Mouse (Mus musculus): Measurements from ENCODE around the gene Fbxw8.

The Fbxw8 gene

DNA sequence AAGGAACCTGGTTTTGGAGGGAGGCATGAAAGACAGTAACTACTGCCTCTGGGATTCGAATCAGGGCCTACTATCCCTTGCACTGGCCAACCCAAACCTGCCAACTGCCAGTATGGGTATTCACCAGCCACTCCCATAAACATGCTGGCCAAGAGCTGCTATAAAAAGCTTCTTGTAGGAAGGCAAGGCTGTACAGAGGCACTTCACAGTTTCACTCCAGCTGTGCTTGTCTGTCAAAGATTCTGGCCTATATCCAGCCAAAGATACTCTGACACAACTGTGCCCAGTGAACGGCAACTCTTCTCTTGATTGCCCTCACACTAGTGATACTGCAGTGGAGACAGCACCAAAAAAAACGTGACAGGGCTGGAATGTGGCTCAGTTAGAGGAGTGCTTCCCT is 5.6 kb downstream of the Fbxw8 start:
- DNase-seq, result no peak

DNA sequence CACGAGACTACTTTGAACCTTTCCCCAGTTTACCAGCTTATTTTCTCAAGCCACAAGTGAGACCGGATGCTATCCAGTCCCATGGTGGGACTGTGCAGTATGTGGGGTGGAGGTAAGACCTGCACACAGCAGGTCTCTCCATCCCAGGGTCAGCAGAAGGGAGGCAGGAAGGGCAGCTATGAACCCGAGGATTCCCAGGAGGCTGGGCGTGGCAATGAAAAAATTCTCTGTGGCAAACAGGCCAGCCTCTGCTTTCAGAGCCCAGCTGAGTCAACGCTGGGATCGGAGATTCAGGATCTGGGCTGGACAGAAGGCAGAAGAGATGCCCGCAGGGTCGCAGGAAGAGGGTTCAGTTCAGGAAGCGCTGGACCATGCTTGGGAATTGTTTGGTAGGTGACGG is 8.0 kb downstream of the Fbxw8 start:
- DNase-seq, result no peak

DNA sequence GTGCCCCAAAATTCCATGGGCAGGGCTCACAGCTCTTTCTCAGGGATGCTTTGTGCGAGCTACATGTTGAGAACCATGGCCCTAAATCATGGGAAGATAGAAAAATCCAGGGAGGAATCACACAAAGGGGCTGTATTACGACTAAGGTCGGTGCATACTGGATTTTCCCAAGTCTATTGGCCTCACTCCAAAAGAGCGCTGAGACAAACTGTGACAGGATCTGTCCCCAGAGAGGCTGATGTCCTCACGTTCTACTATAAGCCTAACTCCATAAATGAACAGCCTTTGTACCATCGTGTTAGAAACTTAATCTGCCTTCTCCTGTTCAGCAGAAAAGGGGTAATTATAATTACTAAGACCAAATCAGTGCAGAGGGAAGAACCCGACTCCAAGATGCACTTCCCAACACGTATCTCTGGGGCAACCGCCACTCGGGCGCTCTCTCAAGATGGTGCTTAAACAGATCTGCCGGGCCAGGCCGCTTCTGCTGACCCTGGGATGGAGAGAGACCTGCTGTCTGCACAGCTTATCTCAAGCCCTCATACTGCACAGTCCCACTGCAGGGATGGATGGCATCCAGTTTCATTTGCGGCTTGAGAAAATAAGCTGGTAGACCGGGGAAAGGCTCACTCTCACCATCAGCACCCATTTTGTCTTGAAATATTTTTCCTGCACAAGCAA is 9.1 kb downstream of the Fbxw8 start:
- DNase-seq, result no peak

DNA sequence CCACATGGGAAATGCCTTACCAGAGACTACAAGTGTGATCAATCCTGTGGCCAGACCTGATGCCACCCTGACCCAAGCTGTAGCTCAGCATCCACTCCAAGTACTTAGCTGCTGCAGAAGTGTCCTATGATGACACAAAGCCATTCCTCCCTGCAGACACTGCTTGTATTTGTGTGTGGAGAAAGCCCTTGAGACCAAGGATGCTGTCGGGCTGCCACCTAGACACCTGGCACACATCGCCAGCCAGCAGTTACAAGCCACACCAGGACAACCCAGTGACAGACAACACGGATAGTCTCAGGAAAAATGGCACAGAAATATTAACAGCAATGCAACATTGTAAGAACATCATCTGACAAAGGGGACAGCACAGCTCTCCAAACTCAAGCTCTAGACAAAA is 9.8 kb downstream of the Fbxw8 start:
- no peak for DNase-seq

DNA sequence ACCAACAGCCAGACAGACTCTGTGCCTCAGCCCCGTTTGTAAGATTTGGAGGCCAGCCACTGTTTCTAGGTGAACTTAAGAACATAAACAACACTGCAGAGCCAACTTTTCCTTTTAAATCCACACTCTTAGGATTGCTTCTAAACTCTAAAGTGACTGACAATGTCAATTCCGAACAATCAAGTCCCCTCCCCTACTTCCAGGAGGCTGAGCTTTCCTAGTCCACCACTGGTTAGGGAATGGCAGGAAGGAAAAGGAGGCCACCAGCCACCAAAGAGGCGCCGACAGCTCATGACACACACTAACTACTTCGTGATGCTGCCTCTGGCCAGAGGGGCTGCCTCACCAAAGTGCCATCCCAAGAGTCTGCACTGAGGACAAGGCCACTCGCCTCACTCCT is 10.5 kb downstream of the Fbxw8 start:
- no peak for DNase-seq

DNA sequence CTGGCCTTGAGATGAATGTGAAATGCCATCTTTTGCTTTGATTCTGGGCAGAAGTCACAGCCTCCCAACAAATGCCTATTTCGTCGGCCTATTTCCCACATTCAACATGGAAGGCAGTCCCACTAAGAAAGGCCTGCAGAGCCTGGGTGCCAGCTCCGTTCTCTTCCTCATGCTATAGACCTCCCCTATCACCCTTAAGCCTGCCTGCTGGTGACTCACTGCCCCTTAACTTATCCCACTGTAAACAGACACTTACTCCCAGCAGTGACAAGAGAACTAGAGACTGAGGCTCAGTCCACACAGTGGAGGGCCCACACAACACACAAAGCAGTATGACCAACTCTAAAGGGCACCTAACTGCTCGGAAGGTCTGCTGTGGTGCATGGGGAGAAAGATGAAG is 10.9 kb downstream of the Fbxw8 start:
- no peak for DNase-seq

DNA sequence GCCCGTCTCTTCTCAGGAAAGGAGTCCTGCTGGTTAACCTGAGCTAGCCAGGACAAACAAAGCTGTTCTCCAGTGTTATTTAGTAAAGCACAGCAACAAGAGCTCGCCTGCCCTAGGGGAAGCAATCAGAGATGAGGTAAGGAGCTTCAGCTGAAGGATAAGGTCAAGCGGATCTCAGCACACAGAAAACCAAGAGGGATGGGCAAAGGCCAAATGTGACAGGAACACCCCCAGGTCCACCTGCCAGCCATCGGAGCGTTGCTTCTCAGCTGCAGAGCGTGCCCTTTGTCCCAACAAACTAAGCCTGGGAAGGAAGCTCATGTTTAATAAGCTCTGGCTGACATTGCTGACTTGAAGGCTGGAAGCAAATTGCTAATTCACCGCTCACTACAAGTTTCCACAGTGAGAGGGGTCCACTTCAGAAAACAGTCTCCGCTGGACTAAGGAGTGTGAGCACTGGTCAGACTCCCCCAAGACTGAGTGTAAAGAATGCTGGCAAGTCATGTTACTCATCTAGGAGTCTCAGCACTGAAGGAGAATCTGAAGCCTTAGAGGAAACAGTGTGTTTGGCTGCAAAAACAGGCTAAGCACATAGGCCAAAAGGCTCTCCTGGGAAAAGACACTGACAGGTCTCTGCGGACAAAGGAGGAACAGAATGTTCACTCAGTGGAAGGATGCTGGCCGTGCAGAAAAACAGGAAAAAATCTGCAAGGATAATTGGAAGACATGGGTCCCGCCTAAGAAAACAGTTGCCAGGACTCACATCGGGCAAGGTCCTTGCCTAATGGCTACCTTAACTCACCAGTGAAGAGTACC is 11.8 kb downstream of the Fbxw8 start:
- no peak for DNase-seq

DNA sequence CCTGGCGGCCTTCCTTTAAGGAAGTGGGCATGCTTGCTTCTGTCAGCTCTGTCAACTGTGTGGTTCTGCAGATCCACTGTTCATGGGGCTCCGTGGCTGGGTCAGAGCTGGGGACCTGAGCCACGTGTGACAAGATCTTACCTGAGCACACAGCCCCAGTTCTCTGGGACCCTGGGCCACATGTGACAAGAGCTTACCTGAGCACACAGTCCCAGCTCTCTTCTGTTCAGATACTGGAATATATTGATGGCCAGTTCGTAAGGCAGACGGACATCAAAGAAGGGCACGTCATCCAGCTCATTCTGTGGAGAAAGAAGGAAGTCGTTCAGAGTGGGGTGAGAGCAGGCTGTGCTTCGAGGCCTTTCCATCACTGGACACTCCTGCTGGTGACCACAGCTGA is 12.8 kb downstream of the Fbxw8 start:
- DNase-seq, result no peak

DNA sequence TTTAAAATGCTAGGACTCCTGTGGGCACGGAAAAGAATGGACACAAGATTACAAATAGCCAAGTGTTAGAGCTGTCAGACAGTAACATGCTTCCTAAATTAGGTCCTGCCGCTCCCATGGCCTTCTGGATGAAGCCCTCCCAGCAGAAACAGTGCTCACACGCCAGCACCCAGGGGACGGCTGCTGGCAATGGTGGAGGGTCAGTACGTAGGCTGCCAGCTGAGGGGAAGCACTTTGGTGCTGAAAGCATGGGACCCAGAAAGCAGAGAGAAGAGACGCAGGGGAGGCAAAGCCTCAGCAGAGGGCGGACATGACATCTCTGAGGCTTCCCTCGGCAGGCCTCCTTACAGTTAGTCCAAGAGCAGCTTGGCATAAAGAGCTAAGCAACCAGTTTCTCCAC is 15.6 kb downstream of the Fbxw8 start:
- DNase-seq, result no peak

DNA sequence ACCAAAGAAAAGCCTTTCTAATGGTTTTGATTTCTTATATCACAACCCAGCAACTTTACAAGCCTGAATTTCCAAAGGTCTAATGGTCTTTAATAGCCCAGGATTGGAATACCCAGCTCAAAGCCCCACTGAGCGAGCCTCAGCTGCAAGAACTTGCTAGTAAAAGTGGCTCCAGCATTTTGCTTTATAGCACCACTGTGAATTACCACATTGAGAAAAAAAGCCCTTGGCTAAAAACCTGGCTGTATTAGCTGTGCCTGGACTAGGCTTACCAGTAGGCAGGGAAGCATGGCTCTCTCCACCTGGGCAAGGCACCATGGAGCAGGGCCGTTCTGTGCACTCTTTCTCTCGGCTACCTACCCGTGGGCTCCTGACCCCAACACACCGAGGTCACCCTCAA is 18.9 kb downstream of the Fbxw8 start:
- DNase-seq, result no peak

DNA sequence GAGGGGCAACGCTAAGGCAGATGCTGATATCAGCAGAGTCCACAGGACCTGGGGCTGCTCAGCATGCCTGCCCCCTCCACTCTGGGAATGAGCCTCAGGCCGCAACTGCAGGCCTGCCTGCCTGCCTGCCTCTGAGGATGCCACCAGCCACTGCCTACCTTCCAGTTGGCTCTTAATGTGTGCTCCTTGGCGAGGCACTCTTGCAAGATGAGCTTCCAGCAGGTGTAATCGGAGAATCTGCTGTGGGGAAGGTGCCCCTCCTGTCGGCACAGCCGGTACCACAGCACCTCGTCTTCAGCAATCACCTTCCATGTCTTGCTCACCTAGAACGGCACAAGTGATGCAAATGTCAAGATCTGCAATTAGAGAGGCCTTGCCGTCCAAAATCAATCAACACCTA is 26.6 kb downstream of the Fbxw8 start:
- DNase-seq, result no peak

DNA sequence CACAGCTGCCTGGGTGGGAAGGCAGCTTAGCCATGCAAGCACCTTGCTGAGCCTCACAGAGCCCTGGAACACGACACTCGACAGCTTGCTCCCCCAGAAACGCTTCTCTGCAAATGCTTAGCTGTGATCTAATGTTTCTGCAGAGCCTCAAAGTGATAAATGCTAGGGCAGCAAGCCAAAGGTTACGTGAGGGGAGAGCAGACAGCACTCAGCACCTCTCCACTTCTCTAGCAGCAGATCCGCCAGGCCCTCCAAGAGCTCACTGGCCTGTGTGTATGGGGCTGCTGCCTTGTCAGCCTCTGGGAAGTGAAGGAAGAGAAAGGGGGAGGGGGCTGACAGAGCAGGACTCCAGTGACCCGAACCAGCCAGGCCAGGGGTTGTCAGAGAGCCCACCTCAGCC is 27.1 kb downstream of the Fbxw8 start:
- no peak for DNase-seq

DNA sequence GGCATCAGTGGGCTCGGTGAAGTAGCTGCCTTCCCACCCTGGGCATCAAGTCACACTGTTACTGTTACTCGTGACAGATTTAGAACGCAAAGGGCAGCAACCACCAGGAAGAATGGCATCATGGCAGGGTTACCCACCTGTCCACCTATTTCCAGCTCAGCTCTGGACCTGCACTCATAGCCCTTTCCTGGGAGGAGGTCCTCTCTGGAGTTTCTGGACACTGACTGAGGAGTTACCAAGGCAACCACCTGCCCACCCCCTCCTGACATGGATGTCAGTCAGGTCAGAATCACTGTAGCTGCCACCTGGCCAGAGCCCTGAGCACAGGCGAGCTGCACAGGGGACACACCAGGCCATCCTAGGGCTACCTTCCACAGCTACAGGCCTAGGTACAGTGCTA is 28.6 kb downstream of the Fbxw8 start:
- no peak for DNase-seq

DNA sequence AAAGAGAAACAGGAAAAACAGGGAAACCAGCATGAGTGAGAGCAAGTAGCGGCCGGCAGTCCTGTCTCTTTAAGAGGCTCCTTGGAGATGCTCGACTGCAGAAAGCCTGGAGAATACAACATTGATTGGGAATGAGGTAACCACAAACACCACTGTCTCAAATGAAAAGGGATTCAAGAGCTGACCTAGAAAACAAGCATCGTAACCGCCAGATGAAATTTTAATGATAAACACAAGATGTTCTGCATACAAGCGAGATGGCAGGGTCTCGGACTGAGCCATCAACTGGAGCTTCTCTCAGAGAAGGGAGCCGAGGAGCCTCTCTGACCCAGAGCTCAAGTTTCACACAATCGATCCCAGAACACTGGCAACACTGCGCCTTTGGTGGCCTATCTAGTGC is 32.2 kb downstream of the Fbxw8 start:
- no peak for DNase-seq

DNA sequence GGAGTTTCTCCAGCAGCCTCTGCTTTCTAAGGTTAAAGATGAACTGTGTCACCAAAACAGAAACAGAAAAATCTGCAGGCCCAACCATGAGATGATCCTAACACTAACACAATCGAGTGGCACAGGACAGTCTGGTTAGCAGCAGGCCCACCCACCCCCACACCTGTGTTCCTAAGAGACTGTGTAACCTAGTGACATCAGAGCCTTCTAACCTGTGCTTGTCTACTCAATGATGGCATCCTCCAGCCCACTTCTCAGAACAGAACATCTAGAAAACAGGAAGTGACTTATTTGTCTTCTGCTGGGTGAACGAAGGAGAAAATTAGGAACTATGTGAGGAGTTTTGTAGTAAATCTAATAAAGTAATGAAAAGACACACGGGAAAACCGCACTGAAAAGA is 33.3 kb downstream of the Fbxw8 start:
- DNase-seq, result no peak

DNA sequence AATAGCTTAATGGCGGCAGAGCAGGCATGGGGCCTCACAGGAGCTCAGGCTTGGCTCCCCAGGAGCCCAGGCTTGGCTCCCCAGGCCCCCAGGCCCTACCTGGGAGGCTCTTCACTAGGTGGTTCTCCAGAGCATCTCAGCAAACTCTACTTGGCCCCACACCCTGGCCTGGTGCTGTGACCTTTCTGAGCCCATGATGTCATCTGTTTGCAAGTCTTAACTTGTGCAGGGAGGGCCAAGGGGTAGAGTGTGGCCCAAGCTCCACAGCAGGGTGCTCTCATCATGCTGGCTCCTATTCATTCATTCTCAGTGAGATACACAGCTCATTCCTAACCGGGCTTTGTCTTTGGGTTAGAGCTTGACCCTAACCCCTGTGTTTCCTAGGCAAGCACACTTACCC is 34.6 kb downstream of the Fbxw8 start:
- DNase-seq, result no peak

DNA sequence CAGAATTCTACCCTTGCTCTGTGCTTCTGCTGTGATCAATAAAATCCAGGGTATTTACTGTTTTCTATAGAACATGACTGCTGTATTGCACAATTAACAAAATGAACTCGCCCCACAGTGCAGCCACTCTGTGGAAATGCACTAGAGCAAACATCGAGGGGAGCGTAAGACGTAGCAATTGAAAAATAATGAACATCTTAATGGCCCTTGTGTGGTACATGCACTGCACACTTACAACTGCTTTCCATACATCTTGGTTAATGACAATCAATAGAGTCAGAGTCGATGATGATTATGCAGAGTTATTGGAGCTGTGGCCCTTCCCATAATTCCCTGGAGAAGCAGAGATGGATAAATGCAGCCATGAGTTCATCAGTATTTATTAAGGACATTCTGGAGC is 36.3 kb downstream of the Fbxw8 start:
- DNase-seq, result no peak

DNA sequence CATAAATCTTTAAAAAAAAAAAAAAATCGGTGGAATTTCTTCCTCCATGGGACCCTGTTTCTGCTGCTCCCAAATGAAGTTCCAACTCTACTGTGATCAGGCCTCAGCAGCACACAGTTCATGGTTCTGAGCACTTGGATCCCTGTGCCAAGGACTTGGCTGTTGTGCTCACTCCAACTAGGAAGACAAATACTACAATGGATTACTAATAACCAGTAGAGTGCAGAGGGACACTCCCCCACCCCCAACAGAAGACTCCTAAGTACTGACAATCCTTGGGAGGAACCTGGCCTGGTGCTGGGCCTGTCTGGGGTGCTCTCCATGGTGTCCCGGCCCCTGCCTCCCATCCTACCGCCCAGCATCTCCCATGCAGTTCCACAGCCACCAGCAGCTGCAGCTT is 36.9 kb downstream of the Fbxw8 start:
- DNase-seq, result no peak

DNA sequence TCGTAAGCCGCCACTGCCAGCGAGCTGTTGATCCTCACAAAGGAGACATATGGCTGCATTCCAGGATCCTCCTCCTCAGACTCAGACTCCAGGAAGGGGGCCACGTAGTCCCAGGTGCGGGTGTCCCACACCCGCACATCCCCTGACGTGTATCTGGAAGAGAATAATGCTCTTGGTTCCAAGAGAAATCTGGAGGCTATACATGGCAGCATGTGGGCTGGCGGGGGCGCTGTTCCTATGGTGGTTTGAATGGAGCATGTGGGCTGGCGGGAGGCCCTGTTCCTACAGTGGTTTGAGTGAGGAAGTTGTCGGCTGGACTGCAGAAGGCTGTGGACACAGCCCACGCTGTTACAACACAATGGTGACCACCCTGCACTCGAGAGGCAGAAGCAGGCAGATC is 41.6 kb downstream of the Fbxw8 start:
- DNase-seq, result no peak

DNA sequence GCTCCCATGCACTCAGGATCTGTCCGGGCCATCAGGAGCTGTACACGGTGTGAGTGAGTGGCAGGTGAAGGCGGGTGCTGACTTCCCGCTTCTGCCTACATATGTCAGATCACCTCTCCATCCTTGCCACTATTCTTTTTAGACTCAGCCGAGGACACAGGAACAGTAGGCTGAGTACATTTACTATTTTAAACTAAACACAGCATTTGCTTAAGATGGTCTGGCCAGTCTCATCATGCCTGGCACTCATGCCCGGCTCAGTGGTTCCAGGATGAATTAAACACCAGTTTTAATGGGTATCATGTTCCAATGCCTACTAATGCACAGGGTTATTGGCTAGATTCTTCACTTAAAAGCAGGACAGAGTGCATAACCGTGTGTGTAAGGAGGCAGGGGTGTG is 42.2 kb downstream of the Fbxw8 start:
- no peak for DNase-seq

DNA sequence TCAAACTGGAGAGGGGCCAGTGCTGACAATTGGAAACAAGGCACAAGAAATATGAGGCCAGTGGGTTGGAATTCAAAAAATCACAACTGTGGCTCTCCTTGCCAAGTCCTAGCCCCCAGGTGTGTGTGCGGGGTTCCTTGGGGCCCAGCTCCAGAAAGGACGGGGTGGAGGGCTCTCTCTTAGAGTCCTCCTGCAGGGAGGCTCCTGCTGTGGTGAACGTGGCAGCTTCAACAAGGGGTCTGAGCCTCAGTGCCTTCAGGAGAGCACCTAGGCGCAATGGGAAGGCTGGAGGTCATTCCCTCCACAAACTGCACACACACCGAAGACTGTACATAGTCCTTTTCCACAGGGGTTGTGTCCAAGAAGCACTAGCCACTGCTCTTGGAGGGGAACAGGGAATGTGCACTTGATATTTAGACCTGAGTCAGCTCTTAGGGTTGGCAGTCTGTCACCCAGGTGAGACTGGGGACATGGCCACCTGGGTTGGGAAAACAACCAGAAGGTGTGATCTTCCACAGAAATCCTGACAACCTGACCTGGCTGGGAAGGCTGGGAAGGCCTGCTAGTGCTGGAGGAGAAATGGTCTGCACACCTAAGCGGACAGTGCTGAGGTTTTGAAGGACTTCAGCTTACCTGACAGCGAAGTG is 46.3 kb downstream of the Fbxw8 start:
- DNase-seq, result no peak

DNA sequence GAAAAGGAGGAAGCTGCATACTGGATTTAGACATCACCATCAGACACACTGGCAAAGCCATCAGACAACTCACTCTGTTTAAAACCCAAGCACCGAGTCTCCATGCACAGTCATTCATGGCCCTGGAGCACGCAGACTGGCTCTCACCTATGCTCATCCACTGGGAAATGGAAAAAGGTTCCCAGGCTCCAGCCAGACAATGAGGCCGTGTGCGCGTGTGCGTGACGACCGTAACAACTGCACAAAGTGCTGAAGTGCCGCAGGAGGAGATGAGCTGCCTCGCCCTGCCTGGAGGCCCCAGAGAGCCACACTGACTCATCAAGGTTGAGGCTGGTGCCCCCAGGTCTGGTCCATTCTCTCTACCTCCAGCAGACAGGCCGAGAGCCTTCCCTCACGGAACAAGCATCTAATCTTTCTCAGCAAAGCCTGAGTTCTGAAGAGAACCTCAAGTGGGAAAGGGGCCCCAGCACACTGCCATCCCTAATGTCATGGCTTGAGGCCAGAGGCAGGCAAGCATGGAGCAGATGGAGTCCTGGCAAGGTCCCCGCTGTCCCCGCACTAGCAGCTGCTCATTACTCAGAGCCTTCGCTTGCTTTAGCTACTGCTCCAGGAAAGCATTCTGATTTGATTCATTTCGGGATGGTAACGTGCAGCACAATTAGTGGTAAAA is 47.0 kb downstream of the Fbxw8 start:
- DNase-seq, result peak; percentile 92

DNA sequence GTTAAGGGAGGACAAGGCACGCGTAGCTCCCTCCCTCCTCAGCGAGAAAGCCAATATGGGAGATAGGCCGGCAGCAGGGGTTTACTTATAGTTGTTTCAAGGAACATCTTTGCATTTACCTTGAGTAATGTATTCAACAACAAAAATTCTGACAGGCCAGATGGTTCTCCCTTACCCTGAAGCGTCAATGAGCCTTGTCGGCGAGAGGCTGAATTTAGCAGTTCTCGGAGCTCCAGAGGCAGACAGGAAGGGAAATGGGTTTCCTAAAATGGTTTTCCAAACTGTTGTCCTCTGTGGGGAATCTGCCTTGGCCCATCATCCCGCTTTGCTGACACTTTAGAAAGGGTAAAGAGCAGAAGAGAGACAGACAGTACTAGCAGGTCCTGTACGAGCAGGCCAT is 48.6 kb downstream of the Fbxw8 start:
- no peak for DNase-seq

DNA sequence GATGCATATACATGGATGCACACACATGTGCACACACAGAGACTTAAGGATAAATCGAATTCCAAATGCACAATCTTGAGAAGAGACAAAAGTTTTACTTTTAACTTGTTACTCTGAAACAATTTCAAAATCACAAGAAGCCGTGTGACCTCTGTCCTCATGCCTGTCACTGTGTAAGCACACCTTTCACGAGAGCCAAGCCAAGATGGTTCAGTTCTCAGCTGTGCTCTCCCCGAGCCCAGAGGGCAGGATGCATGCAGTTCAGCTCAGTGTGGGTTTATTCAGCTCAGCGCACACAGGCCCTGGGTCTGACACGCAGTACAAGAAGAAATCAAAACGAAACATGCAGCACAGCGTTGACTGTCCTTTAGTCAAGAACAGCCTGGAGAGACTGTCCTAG is 49.7 kb downstream of the Fbxw8 start:
- DNase-seq, result no peak

All from cerebellum, adult 8-10 months (tissue).